Mouse (Mus musculus): ENCODE results near the gene Prx. TPM values are rescaled to one million over a fixed set of nuclear protein-coding genes. Genes with fewer than 3 reads are reported as not detected.
"Not testable (repeated sequence)": the region's sequence is repeated elsewhere in the genome, so short reads cannot be mapped to it uniquely, and the experiment has no call there.

Gene Prx
- polyA plus RNA-seq, 1 experiment from 2014 or later, result 1.5 TPM

DNA sequence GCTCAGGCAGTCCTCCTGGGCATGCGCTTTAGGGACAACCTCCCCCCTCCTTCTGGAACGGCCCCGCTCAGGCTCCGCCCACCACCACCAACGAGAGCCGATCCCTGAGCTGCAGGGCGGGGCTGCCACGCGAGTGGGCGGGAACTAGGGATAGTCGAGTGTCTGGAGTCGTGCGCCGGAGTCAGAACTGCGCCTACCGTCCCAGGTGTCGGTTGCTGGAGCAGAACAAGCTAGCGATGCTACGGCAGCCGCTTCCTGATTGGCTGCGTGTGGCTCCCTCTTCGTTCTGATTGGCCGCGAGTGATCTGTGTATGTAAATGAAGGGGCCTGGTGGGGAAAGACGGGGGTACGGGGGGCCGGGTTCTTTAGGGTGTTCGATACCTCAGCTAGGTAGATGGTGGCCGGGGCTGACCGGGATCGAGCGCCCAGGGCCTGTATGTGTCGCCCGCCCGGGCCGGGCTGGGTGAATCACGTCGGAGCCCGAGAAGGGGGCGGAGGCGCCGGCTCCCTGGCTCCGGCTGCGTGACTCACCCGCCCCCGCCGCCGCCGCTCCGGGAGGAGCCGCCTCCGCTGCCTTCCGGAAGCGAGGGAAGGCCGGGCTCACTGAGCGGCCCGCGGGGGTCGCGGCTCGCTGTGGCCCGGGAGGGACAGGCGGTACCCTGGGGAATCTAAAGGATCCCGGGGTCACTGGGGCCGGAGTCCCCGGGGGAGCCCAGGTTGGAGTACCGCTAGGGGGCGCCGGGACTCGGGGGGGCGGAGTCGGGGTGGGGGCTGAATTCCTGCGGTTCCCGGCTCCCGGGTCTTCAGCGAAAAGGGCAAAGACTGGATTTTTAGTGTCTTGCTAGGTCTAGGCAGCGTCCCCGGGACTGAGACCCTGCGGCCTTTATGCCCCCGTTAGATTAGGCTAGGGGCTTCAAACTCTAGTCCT is 12.1 kb upstream of the Prx start, which contains the start of gene Sertad1:
Gene Sertad1, plus strand, starts transcription at position 141 of the 928 bp plus-strand sequence.
- under 1% methylated on average over 80 of the region's 80 CpGs for WGBS
- peak; percentile 97 for ATAC-seq (ENCODE audit: low FRiP score)
- peaks cover 26% of the 10 kb centered on the region for H3K4me1 ChIP-seq (replicated peaks)
- peaks cover 17% of the 10 kb centered on the region for H3K27me3 ChIP-seq
- no peaks in the 10 kb centered on the region for H3K36me3 ChIP-seq
- H3K27ac ChIP-seq, result peak within 1 kb of the TSS; percentile 94
- peak within 1 kb of the TSS; percentile 70 for H3K4me3 ChIP-seq
- peak within 1 kb of the TSS; percentile 61 for H3K4me2 ChIP-seq
- no peaks in the 10 kb centered on the region for H3K9me3 ChIP-seq
- peak within 1 kb of the TSS; percentile 77 for H3K9ac ChIP-seq

DNA sequence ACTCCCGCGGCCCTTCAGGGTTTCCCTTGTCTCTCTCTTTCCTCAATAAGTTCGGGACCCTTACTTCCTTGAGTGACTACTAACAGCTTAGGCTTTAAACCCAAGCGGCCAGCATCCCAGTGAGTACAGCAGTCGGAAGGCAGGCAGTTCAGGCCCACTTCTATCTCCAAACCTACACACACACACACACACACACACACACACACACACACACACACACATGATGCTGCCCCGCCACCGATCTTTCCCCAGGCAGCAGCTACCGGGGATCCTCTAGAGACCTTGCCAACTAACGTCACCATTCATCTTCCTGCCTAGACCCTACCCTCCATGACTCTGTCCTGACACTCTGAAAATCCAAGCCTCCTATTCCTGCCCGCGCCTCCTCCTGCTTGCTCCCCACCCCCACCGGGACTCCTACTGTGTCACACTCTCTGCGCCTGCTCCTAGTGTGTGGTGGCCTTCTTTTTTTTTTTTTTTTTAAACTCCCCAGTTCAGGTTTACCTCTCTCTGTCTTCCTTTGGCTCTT is 11.3 kb upstream of the Prx start:
- WGBS, result 3% methylated on average over 13 of the region's 13 CpGs
- H3K4me3 ChIP-seq, result peak overlapping the region; percentile 70
- no peak for ATAC-seq (ENCODE audit: low FRiP score)
- peaks cover 17% of the 10 kb centered on the region for H3K27me3 ChIP-seq
- peak overlapping the region; percentile 94 for H3K27ac ChIP-seq
- no peaks in the 10 kb centered on the region for H3K36me3 ChIP-seq
- H3K9me3 ChIP-seq, result no peaks in the 10 kb centered on the region
- peak overlapping the region; percentile 61 for H3K4me2 ChIP-seq
- H3K4me1 ChIP-seq (replicated peaks), result peaks cover 26% of the 10 kb centered on the region
- H3K9ac ChIP-seq, result peak overlapping the region; percentile 77

- H3K4me2 ChIP-seq, result no peak overlapping the region
- no peak overlapping the region for H3K9ac ChIP-seq
- WGBS, result 90% methylated on average over 25 of the region's 25 CpGs
- H3K36me3 ChIP-seq, result no peaks in the 10 kb centered on the region
- H3K9me3 ChIP-seq, result no peaks in the 10 kb centered on the region
- H3K4me1 ChIP-seq (replicated peaks), result peaks cover 26% of the 10 kb centered on the region
- no peak for ATAC-seq (ENCODE audit: low FRiP score)
- no peak overlapping the region for H3K27ac ChIP-seq
- H3K4me3 ChIP-seq, result no peak overlapping the region
- peaks cover 17% of the 10 kb centered on the region for H3K27me3 ChIP-seq
These were observed 9.8 kb upstream of the Prx start for GRCm38 (mm10) chr7:27489270-27489869.

DNA sequence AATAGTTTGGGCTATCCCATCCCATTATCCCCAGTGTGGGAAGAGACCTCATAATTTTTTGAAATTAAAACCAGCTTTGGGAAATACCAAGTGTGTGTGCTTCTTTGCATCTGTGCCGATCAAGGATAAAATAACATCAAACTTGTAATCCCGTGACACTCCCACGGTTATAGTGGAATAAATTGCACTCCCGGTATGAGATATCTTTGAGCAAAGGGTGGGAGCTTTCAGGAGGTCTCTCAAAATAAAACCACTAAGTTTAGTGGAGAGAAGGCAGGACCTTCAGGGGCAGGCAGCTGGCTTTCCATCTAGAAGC is 8.9 kb upstream of the Prx start:
- no peak for ATAC-seq (ENCODE audit: low FRiP score)
- Histone ChIP-seq H3K4me2 (peak overlapping the region; percentile 48), H3K4me1 (replicated peaks) (peaks cover 26% of the 10 kb centered on the region), H3K9ac (peak overlapping the region; percentile 64; the same call in 1 of the 2 replicates), H3K36me3 (no peaks in the 10 kb centered on the region), H3K9me3 (no peaks in the 10 kb centered on the region), H3K27me3 (peaks cover 16% of the 10 kb centered on the region), H3K27ac (peak overlapping the region; percentile 58), H3K4me3 (peak overlapping the region; percentile 28)
- WGBS, result 45% methylated on average over 4 of the region's 4 CpGs

GRCm38 (mm10) chr7:27490543-27491329 is 8.4 kb upstream of the Prx start:
- H3K9ac ChIP-seq, result peak overlapping the region; percentile 64; the same call in 1 of the 2 replicates
- peaks cover 12% of the 10 kb centered on the region for H3K27me3 ChIP-seq
- 3% methylated on average over 27 of the region's 33 CpGs for WGBS
- H3K4me2 ChIP-seq, result peak overlapping the region; percentile 48
- 0 out of 2 replicates have a peak, but pooled peaks have one; percentile 11 for ATAC-seq (ENCODE audit: low FRiP score)
- peak overlapping the region; percentile 58 for H3K27ac ChIP-seq
- no peaks in the 10 kb centered on the region for H3K9me3 ChIP-seq
- peak overlapping the region; percentile 28 for H3K4me3 ChIP-seq
- peaks cover 26% of the 10 kb centered on the region for H3K4me1 ChIP-seq (replicated peaks)
- no peaks in the 10 kb centered on the region for H3K36me3 ChIP-seq

- Histone ChIP-seq H3K27ac (no peak overlapping the region), H3K4me3 (no peak overlapping the region), H3K9me3 (no peaks in the 10 kb centered on the region), H3K27me3 (peaks cover 12% of the 10 kb centered on the region), H3K9ac (no peak overlapping the region), H3K4me1 (replicated peaks) (peaks cover 23% of the 10 kb centered on the region), H3K36me3 (no peaks in the 10 kb centered on the region), H3K4me2 (no peak overlapping the region)
- ATAC-seq (ENCODE audit: low FRiP score), result no peak
- WGBS, result 73% methylated on average over 7 of the region's 7 CpGs
These were observed 7.3 kb upstream of the Prx start for GRCm38 (mm10) chr7:27491856-27492255.

DNA sequence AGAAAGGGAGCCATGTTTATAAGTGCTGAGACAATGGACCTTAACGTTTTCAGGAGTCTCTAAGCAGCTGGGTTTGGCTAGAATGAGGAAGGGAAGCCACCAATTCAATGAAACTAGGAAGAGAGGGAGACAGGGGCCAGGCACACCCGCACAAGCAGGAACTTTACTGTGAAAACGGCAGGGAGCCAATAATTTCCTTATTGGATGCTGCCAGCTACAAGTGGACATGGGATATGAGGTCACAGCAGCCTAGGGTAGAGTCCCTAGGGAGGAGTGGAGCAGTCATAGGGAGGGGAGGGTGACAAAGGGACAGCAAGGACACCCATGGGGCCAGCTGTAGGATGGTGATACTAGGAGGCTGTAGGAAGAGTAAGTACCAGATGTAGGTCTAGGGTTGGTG is 6.1 kb upstream of the Prx start:
- Histone ChIP-seq H3K27ac (no peak overlapping the region), H3K4me3 (no peak overlapping the region), H3K4me2 (no peak overlapping the region), H3K9me3 (no peaks in the 10 kb centered on the region), H3K4me1 (replicated peaks) (peaks cover 16% of the 10 kb centered on the region), H3K27me3 (peaks cover 12% of the 10 kb centered on the region), H3K9ac (no peak overlapping the region), H3K36me3 (no peaks in the 10 kb centered on the region)
- WGBS, result 80% methylated on average over 3 of the region's 3 CpGs
- ATAC-seq (ENCODE audit: low FRiP score), result no peak

- no peak overlapping the region for H3K4me3 ChIP-seq
- no peak overlapping the region for H3K27ac ChIP-seq
- WGBS, result 88% methylated on average over 5 of the region's 5 CpGs
- H3K4me2 ChIP-seq, result no peak overlapping the region
- no peak for ATAC-seq (ENCODE audit: low FRiP score)
- peaks cover 13% of the 10 kb centered on the region for H3K4me1 ChIP-seq (replicated peaks)
- H3K27me3 ChIP-seq, result peaks cover 12% of the 10 kb centered on the region
- no peaks in the 10 kb centered on the region for H3K36me3 ChIP-seq
- no peaks in the 10 kb centered on the region for H3K9me3 ChIP-seq
- no peak overlapping the region for H3K9ac ChIP-seq
These were observed 5.7 kb upstream of the Prx start for GRCm38 (mm10) chr7:27493450-27493849.

DNA sequence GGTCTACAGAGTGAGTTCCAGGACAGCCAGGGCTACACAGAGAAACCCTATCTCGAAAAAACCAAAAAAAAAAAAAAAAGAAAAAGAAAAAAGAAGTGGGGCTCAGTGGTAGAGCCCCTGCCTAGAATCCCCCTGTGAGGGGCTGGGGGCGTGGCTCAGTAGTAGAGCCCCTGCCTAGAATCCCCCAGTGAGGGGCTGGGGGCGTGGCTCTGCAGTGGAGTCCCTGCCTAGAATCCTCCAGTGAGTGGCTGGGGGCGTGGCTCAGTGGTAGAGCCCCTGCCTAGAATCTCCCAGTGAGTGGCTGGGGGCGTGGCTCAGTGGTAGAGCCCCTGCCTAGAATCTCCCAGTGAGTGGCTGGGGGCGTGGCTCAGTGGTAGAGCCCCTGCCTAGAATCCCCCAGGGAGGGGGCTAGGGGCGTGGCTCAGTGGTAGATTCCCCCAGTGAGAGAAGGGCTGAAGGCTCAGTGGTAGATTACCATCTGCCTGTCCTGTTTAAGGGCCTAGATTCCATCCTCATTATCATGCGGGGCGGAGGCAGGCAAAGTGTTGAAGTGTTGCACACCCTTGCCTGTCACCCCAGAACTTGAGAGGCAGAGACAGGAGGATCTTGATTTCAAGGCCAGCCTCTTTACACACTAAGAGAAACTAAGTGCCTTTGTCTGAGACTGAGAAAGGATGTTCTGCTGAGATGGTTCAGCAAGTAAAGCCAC is 4.3 kb upstream of the Prx start:
- not testable (repeated sequence) for H3K4me2 ChIP-seq; H3K9me3 ChIP-seq; H3K27ac ChIP-seq; ATAC-seq (ENCODE audit: low FRiP score); H3K36me3 ChIP-seq; H3K27me3 ChIP-seq; H3K9ac ChIP-seq; H3K4me3 ChIP-seq
- peaks cover 13% of the 10 kb centered on the region for H3K4me1 ChIP-seq (replicated peaks)
- 89% methylated on average over 9 of the region's 9 CpGs for WGBS

DNA sequence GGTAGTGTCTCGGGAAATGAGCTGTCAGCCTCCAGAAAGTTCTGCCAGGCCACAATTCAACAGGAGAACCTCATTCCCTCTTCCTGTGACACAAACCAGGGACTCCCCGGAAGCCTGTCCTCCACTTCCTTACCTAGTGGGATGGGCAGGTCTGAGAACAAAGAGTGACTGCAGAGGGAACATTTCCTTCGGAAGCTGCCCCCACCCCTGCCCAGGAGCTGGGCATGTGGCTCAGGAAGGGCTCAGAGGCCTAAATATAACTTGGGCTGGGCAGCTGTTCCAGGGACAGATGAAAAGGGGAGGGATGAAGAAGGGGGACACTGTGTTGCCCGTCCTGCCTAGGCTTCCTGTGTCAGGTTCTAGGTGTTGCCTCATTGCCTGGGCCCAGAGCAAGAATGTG is 2.5 kb downstream of the Prx start:
- Histone ChIP-seq H3K4me1 (replicated peaks) (peaks cover 1% of the 10 kb centered on the region; the same call in 1 of the 2 replicates), H3K4me2 (no peak overlapping the region), H3K36me3 (no peaks in the 10 kb centered on the region), H3K9me3 (no peaks in the 10 kb centered on the region), H3K9ac (no peak overlapping the region), H3K4me3 (no peak overlapping the region), H3K27ac (no peak overlapping the region), H3K27me3 (no peaks in the 10 kb centered on the region)
- no peak for ATAC-seq (ENCODE audit: low FRiP score)
- WGBS, result 70% methylated on average over 4 of the region's 4 CpGs

DNA sequence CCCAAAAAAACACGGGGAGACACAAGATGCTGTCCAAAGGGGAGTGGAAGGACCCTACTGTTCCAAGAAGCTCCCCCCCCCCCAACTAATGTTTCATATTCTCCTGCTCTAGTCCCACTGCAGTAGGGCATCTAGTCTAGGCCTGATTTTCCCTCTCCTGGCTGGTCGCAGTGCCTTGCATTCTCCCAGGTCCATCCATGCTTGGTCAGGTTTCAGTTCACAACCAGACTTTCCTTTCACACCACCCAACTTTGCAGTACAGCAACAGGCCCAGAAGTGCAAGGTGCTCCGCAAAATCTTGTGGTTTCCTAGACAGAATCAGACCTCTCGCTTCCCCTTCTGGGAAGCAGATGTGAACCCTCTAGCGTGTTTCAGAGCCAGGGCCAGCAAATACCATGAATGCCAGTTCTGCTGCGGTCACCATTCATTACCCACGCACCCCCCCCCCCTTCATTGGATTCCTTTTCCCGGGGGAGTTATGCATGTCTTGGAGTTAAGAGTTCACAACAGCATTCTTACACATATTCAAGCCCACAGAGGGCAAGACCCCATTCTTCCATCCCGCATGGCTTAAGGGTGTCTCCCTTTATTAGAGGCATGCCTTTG is 7.7 kb downstream of the Prx start:
- peak overlapping the region; percentile 51 for H3K4me3 ChIP-seq
- WGBS, result 39% methylated on average over 9 of the region's 9 CpGs
- H3K36me3 ChIP-seq, result no peaks in the 10 kb centered on the region

More for the DNA sequence above, 7.7 kb downstream of the Prx start:
- Histone ChIP-seq H3K4me1 (replicated peaks) (peaks cover 9% of the 10 kb centered on the region), H3K9me3 (no peaks in the 10 kb centered on the region), H3K27ac (peak overlapping the region; percentile 96), H3K4me2 (peak overlapping the region; percentile 59), H3K27me3 (no peaks in the 10 kb centered on the region), H3K9ac (peak overlapping the region; percentile 51; the same call in 1 of the 2 replicates)
- no peak for ATAC-seq (ENCODE audit: low FRiP score)

Measured in hindbrain, embryonic 13.5 days (tissue).